Mouse (Mus musculus) intestine, embryonic 15.5 days (tissue): ENCODE measurements at regions not wholly inside any gene's neighbourhood (a gene's known extent, or its start where the extent isn't known, plus 50 kb on each side); places are given as distances from the start of the nearest gene placed in this dataset.
A peak's percentile ranks its signal among the peaks of the same experiment; 100 is the strongest.

Experiments
- ATAC-seq: fragments of 200-750 bp; cut with Nextera tagmentation; 2 replicates; pipeline ENCODE4 v1.8.0; 2017; ENCODE audit warnings: moderate TSS enrichment, moderate library complexity
- H3K27ac ChIP-seq: fragments of 300-500 bp; sonication (generic); 2 replicates; pipeline ENCODE4 v1.5.1; 2015; ENCODE audit warnings: mild to moderate bottlenecking, inconsistent platforms
- H3K27me3 ChIP-seq: fragments of 300-500 bp; sonication (generic); replicated peaks from 2 replicates; pipeline ENCODE4 v1.6.1; 2015; ENCODE audit warnings: inconsistent platforms
- H3K36me3 ChIP-seq: fragments of 300-500 bp; sonication (generic); 2 replicates; pipeline ENCODE4 v1.6.1; 2015; ENCODE audit warnings: inconsistent platforms
- H3K4me1 ChIP-seq: fragments of 300-500 bp; sonication (generic); replicated peaks from 2 replicates; pipeline ENCODE4 v1.6.1; 2015; ENCODE audit warnings: inconsistent platforms
- H3K4me2 ChIP-seq: fragments of 300-500 bp; sonication (generic); replicated peaks from 2 replicates; pipeline ENCODE4 v1.6.1; 2015; ENCODE audit warnings: mild to moderate bottlenecking, inconsistent platforms
- H3K4me3 ChIP-seq: fragments of 300-500 bp; sonication (generic); replicated peaks from 2 replicates; pipeline ENCODE4 v1.5.1; 2015; ENCODE audit warnings: inconsistent platforms
- H3K9ac ChIP-seq: fragments of 300-500 bp; sonication (generic); 2 replicates; pipeline ENCODE4 v1.6.1; 2015; ENCODE audit warnings: inconsistent platforms
- H3K9me3 ChIP-seq: fragments of 300-500 bp; sonication (generic); 2 replicates; pipeline ENCODE4 v1.6.1; 2016; ENCODE audit warnings: inconsistent platforms
- WGBS: fragments of 180-500 bp; shearing (Covaris S2); methylation state at CpG from one replicate; pipeline ENCODE4 v1.1.7; 2015; 5-methylcytosine and 5-hydroxymethylcytosine counted together

DNA sequence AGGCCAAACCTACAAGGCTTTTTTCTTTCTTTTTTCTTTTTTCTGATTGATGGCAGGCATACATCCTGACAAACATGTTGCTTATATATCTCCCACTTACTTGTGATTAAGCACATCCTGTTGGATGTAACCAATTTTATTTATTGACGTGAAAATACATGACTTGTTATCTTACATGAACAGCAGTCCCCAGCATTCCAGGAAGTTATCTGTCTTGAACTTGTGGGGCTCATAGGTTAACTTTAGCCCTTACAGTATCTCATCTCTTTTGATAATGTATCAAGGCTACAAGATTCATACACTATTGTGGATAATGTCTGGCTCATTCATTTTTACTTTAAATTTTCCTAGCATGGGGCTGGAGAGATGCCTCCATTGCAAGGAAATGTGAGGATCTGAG, 852.0 kb upstream of the Agtr1b start:
- H3K4me1 ChIP-seq, result no peaks in the 10 kb centered on the region
- H3K27ac ChIP-seq, result no peak overlapping the region
- no peak overlapping the region for H3K4me2 ChIP-seq
- no peak for ATAC-seq
- no peak overlapping the region for H3K9ac ChIP-seq
- H3K36me3 ChIP-seq, result no peaks in the 10 kb centered on the region
- H3K9me3 ChIP-seq, result no peaks in the 10 kb centered on the region
- H3K4me3 ChIP-seq, result no peak overlapping the region
- 51% methylated on average over 1 of the region's 1 CpGs for WGBS
- H3K27me3 ChIP-seq, result no peaks in the 10 kb centered on the region

DNA sequence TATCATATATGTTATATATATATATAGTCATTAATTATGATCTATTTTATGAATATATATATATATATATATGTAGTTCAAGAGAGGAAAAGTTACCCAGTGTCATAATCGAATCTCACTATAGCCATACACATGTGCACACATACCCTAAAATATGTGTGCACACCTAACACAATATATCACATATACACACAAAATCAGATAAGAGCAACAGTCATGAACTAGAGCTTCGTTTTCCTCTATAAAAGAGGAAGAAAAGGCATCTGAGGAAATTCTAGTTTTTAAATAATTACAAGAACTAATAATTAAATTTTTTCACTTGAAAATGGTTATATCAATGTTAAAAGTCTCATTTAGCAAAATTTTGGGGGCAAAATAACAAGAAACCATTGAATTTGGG, 835.3 kb upstream of the Tbl1xr1 start:
- no peak overlapping the region for H3K4me3 ChIP-seq
- 83% methylated on average over 2 of the region's 2 CpGs for WGBS
- H3K36me3 ChIP-seq, result no peaks in the 10 kb centered on the region
- H3K9me3 ChIP-seq, result no peaks in the 10 kb centered on the region
- ATAC-seq, result no peak
- H3K9ac ChIP-seq, result no peak overlapping the region
- no peaks in the 10 kb centered on the region for H3K4me1 ChIP-seq
- no peak overlapping the region for H3K4me2 ChIP-seq
- no peak overlapping the region for H3K27ac ChIP-seq
- H3K27me3 ChIP-seq, result no peaks in the 10 kb centered on the region

DNA sequence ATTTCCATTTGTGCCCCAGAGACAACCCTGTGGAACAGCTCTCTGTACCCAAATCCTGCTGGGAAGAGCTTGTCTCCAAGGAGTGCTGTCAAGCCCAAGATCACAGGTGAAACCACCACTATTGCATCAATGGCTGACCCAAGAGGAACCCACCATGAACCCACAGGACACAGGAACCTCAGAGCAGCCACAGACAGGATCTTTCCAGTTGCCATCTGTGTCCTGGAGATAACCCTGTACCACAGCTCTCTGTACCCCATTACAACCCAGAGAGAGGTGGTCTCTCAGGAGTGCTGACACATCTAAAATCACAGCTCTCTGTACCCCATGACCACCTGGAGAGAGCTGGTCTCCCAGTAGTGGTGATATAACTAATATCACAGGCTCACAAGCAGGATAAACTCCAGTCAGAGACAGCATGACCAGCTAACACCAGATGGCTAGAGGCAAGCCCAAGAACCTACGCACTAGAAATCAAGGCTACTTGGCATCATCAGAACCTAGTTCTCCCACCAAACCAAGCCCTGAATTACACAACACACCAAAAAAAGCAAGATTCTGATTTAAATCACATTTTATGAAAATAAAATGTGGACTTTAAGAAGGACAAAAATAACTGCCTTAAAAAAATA, 820.2 kb upstream of the Tbl1xr1 start:
- Histone ChIP-seq H3K4me1 (no peaks in the 10 kb centered on the region), H3K9ac (no peak overlapping the region), H3K4me2 (no peak overlapping the region), H3K4me3 (no peak overlapping the region), H3K9me3 (no peaks in the 10 kb centered on the region), H3K27me3 (no peaks in the 10 kb centered on the region), H3K27ac (no peak overlapping the region), H3K36me3 (no peaks in the 10 kb centered on the region)
- no peak for ATAC-seq
- 91% methylated on average over 1 of the region's 1 CpGs for WGBS

DNA sequence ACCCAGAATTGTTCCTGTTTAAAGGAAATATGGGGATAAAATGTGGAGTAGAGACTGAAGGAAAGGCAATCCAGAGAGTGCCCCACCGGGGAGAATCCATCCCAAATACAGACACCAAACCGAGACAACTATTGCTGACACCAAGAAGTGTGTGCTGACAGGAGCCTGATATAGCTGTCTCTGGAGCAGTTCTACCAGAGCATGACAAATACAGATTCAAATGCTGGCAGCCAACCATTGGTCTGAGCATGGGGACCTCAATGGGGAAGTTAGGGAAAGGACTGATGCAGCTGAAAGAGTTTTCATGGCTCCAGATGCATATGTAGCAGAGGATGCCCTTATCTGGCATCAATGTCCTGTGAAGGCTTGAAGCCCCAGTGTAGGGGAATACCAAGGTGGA, 813.1 kb upstream of the Tbl1xr1 start:
- H3K9me3 ChIP-seq, result no peaks in the 10 kb centered on the region
- no peak overlapping the region for H3K4me2 ChIP-seq
- WGBS, result 79% methylated on average over 2 of the region's 2 CpGs
- H3K9ac ChIP-seq, result no peak overlapping the region
- no peak for ATAC-seq
- no peaks in the 10 kb centered on the region for H3K27me3 ChIP-seq
- H3K4me3 ChIP-seq, result no peak overlapping the region
- no peak overlapping the region for H3K27ac ChIP-seq
- H3K36me3 ChIP-seq, result no peaks in the 10 kb centered on the region
- H3K4me1 ChIP-seq, result no peaks in the 10 kb centered on the region

DNA sequence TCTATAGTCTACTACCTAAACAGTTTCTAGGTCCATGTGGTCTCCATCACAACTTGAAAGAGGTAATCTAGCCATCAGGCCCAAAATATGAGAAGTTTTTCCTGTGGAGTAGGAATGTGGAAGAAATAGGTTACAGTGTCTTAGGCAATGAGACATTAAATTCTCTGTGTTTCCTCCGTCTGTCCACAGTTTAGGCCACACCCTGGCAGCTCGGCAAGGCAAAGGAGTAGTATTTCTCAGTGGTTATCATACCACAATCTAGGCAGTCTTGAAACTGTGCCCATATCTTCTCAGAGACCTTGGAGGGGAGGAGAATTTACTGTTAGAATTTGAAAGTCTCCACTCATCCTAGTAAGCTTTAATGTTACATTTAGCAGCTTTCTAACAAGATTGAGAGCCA, 811.0 kb upstream of the Tbl1xr1 start:
- Histone ChIP-seq H3K4me2 (no peak overlapping the region), H3K36me3 (no peaks in the 10 kb centered on the region), H3K9me3 (no peaks in the 10 kb centered on the region), H3K27ac (no peak overlapping the region), H3K27me3 (no peaks in the 10 kb centered on the region), H3K4me3 (no peak overlapping the region), H3K4me1 (no peaks in the 10 kb centered on the region), H3K9ac (no peak overlapping the region)
- 57% methylated on average over 2 of the region's 2 CpGs for WGBS
- no peak for ATAC-seq

DNA sequence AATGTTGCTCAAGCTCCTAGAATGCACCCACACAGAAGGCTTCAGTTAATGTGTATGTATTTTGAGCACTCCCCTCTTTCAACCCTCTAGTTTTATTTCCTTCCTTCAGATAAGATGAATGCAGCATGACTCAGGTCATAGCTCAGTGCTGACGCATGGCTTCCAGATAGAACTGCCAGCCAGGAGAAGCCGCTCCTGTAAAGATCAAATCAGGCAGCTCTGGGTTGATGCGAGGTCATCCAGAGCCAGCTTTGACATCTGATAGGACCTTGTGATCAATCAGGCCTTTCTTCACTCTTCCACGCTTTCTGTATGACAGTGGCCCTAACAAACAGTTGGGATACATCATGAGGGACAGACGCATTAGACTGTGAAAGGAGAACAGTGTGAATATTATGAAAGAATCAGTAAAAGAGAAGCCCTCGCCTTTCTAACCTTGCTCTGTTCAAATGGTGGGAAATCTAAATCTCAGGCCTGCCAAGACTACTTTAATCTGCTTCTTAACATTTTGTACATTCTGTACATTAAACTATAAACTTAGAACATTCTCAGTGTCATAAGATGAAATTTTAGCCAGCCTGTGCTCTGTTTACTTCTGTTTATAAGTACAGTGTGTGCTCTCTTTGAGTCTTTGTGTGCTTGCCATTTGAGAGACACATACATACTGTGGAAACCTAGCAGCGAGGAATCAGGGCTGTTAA, 807.9 kb upstream of the Tbl1xr1 start:
- H3K27me3 ChIP-seq, result no peaks in the 10 kb centered on the region
- H3K9ac ChIP-seq, result no peak overlapping the region
- no peak overlapping the region for H3K27ac ChIP-seq
- ATAC-seq, result peak; percentile 85
- H3K4me1 ChIP-seq, result no peaks in the 10 kb centered on the region
- H3K4me2 ChIP-seq, result no peak overlapping the region
- H3K4me3 ChIP-seq, result no peak overlapping the region
- no peaks in the 10 kb centered on the region for H3K9me3 ChIP-seq
- no peaks in the 10 kb centered on the region for H3K36me3 ChIP-seq
- 57% methylated on average over 7 of the region's 7 CpGs for WGBS

DNA sequence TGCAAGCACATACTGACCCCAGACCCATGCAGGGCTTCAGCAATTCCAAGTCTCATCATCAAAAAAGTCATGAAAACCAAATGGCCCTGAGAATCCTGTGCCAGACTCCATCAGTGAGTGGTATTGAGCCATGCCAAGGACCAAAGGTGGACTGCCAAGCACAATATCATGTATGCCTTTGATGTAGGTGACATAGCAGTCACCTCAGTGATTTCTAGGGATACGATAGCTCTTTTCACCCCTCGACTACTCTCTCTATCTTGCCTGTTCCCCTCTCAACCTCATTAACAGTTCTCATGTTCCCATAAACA, 807.4 kb upstream of the Tbl1xr1 start:
- no peaks in the 10 kb centered on the region for H3K27me3 ChIP-seq
- H3K27ac ChIP-seq, result no peak overlapping the region
- no peak overlapping the region for H3K4me3 ChIP-seq
- WGBS, result 78% methylated on average over 2 of the region's 2 CpGs
- no peaks in the 10 kb centered on the region for H3K4me1 ChIP-seq
- ATAC-seq, result no peak
- H3K36me3 ChIP-seq, result no peaks in the 10 kb centered on the region
- no peak overlapping the region for H3K9ac ChIP-seq
- no peaks in the 10 kb centered on the region for H3K9me3 ChIP-seq
- H3K4me2 ChIP-seq, result no peak overlapping the region

DNA sequence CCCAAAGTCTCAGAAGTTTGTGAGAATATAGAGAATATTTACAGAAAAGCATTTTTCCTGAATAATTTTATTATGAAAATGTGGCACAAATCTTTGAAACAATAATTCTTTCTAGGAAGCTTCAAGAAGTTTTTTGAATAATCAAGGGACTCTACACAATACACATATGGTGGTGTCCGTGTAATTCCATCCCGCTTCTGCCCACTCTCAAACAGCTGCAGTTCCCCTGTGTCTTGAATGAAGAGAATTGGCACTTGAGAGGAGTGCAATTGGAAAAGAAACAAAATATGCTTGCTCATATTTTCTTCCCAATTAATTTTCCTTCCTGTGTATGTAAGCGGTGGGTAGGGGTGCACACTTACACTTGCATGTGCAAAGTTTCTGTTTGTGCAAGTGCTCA, 805.7 kb upstream of the Tbl1xr1 start:
- Histone ChIP-seq H3K27me3 (no peaks in the 10 kb centered on the region), H3K9me3 (no peaks in the 10 kb centered on the region), H3K36me3 (no peaks in the 10 kb centered on the region), H3K9ac (no peak overlapping the region), H3K4me3 (no peak overlapping the region), H3K4me2 (no peak overlapping the region), H3K27ac (no peak overlapping the region), H3K4me1 (no peaks in the 10 kb centered on the region)
- 86% methylated on average over 3 of the region's 3 CpGs for WGBS
- no peak for ATAC-seq

DNA sequence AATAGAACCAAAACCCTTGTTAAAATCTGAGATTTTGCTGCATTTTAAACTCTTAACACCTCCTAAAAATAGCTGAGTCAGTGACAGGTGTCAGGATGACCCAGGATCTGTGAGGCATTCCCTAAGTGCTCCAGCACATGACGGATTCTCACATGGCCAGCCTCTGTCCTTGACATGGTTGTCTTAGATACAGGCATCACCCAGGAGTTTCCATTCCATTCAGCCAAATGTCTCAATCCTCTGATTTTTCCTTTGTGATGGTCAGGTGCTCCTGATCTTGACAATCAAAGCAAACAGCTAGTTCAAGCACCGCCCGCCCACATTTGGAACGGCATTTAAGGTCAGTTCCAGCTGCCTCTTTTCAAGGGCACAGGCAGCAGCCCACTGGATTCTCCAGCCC, 804.2 kb upstream of the Tbl1xr1 start:
- H3K4me1 ChIP-seq, result no peaks in the 10 kb centered on the region
- 88% methylated on average over 4 of the region's 4 CpGs for WGBS
- H3K9ac ChIP-seq, result no peak overlapping the region
- H3K27me3 ChIP-seq, result no peaks in the 10 kb centered on the region
- H3K9me3 ChIP-seq, result no peaks in the 10 kb centered on the region
- no peaks in the 10 kb centered on the region for H3K36me3 ChIP-seq
- H3K27ac ChIP-seq, result no peak overlapping the region
- H3K4me2 ChIP-seq, result no peak overlapping the region
- no peak overlapping the region for H3K4me3 ChIP-seq
- no peak for ATAC-seq

DNA sequence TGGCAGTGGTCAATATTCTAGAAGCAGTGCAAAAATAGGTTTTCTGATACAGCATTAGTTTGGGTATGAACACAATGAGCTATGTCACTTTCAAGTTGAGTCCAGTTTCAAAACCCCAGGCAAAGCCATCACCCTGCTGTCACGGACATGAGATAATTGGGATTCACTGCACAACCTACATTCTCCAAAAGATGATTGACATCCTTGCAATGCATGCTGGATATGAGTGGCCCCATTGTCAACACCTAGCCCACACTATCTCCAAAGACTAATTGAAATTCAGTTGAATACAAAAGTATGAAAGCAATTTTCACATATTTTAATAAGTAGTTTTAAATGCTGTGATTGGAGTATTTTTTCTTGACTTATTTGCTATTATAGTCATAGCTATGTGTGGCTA, 783.7 kb upstream of the Tbl1xr1 start:
- H3K4me2 ChIP-seq, result no peak overlapping the region
- WGBS, result 95% methylated on average over 1 of the region's 1 CpGs
- H3K9me3 ChIP-seq, result no peaks in the 10 kb centered on the region
- no peaks in the 10 kb centered on the region for H3K27me3 ChIP-seq
- no peak overlapping the region for H3K27ac ChIP-seq
- H3K4me1 ChIP-seq, result no peaks in the 10 kb centered on the region
- no peak overlapping the region for H3K4me3 ChIP-seq
- H3K36me3 ChIP-seq, result no peaks in the 10 kb centered on the region
- no peak for ATAC-seq
- H3K9ac ChIP-seq, result no peak overlapping the region

DNA sequence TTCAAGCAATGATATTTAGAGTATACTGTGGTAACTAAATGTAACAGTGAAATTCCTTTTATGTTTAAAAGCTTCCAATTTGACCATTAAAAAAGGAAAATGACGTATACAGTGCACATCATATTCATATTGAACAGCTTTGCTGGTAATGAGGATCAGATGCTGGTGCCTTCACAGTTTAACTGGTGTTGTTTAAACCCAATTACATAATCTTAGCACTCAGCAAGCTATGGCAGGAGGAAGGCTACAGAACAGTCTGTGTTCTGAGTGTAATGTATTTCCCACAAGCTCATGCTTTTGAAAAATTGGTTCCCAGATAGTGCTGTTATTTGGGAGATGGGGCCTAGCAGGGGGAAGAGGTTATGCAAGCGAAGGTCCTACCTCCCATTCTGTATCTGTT, 783.1 kb upstream of the Tbl1xr1 start:
- Histone ChIP-seq H3K27me3 (no peaks in the 10 kb centered on the region), H3K9me3 (no peaks in the 10 kb centered on the region), H3K4me2 (no peak overlapping the region), H3K4me1 (no peaks in the 10 kb centered on the region), H3K27ac (no peak overlapping the region), H3K4me3 (no peak overlapping the region), H3K36me3 (no peaks in the 10 kb centered on the region), H3K9ac (no peak overlapping the region)
- WGBS, result 85% methylated on average over 2 of the region's 2 CpGs
- ATAC-seq, result no peak

DNA sequence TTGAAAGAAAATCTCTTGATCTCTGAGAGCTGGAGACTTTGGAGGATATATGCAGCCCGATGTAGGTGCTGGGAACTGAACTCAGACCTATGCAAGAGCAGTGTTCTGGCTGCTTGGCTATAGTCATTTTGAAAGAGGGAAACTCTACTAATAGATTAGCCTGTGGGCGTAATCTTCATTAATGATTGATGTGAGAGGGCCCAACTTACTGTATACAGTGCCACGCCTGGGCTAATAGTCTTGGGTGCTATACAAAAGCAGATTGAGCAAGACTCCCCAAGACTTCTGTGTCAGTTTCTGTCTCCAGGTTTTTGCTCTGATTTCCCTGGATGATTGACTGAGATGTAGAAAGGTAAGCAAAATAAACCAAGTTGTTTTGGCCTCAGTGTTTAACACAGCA, 781.7 kb upstream of the Tbl1xr1 start:
- Histone ChIP-seq H3K36me3 (no peaks in the 10 kb centered on the region), H3K9me3 (no peaks in the 10 kb centered on the region), H3K9ac (no peak overlapping the region), H3K27me3 (no peaks in the 10 kb centered on the region), H3K4me3 (no peak overlapping the region), H3K27ac (no peak overlapping the region), H3K4me2 (no peak overlapping the region), H3K4me1 (no peaks in the 10 kb centered on the region)
- WGBS, result 77% methylated on average over 3 of the region's 3 CpGs
- peak; percentile 84 for ATAC-seq

DNA sequence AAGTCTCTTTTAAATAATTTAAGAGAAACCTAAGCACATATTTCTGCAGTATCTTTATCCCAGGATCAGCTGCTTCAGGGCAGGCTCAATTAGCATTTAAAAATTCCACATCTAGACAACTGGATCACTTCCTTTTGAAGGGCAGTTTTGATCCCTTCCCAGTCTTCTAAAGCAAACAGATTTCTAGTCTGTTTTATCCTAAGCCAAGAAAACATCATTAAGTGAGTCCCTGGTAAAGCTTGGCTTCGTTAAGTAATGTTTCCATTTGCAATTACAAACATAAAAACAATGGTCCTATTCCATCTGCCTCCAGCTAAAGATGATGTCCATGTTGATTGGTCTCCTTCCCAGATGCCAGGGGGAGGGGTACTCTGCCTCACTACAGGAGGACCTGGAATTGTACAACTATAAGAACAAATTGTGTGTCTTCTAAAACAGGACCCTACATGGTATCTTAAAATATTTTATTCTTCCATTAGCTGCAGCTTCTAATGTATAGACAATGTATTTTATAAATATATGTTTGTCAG, 779.8 kb upstream of the Tbl1xr1 start:
- Histone ChIP-seq H3K27ac (no peak overlapping the region), H3K27me3 (no peaks in the 10 kb centered on the region), H3K4me2 (no peak overlapping the region), H3K4me3 (no peak overlapping the region), H3K4me1 (no peaks in the 10 kb centered on the region), H3K9me3 (no peaks in the 10 kb centered on the region), H3K36me3 (no peaks in the 10 kb centered on the region), H3K9ac (no peak overlapping the region)
- WGBS, result 49% methylated on average over 1 of the region's 1 CpGs
- ATAC-seq, result no peak
